Mouse (Mus musculus) gastrocnemius, postnatal 10 days (tissue): Measurements from ENCODE around the gene Padi2. TPM values are rescaled to one million over a fixed set of nuclear protein-coding genes. Genes with fewer than 3 reads are reported as not detected.
A peak's percentile ranks its signal among the peaks of the same experiment; 100 is the strongest.

Experiments used
- DNase-seq: peaks from one replicate; pipeline ENCODE4 v3.0.0; 2021; ENCODE audit warnings: mixed read lengths
- total RNA-seq, 2 experiments: library from RNA; stranded (reverse); gene quantifications; 2 replicates each; pipeline ENCODE4 v1.2.3; 2021

Gene Padi2
- total RNA-seq, 2 experiments from 2014 or later, result 96.8 to 105 TPM

DNA sequence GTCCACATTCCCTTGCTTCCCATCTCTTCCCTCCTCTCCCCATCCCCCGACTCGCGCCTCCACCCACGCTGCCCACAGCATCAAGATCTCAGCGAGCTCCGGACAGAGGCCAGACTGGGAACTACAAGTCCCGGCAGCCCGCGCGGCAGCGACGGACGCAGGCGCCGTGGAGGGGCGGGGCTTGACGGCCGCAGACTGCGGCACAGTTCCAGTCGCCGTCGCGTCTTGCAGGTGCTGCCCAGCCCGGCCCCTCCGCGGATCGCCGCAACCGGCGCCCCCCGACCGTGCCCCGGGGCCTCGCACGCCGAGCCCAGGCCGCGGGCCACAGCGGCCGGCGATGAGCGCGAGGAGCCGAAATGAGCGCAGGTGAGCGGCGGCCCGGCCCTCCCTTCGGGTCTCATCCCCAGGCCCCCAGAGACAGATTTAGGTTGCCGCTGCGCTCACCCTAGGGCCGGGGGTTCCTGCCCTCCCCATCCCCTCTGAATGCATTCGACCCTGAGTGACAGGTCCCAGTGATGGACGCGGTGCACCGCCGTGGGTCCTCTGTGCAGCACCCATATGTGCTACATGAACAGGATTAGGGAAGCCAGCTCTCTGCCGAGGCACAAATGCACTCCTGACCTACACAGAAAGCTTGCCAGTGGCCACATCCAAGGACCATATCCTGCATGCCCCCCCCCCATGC is 80.7 kb downstream of the Padi2 start, which contains the start of gene Atp13a2:
TSS of gene Atp13a2 (plus strand) at position 163 of the 685 bp plus-strand sequence.
- DNase-seq, result peak; percentile 95

DNA sequence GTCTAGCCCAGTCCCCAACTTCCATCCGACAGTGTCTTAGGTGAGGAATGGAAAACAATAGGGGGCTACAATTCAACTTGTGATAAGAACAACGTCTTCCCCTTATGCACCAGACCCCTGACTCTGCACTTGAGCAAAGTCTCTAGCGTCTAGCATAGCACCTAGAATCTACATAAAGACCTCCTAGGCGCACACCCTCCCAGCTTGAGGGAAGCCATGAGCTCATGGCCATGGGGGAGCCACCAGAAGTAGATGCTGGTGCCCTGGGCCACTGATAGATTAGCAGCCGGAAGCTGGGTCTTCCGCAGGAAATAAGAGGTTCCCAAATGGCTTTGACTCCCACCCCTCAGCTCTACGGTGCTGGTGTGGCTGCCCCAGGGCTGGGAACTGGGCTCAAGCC is 81.3 kb downstream of the Padi2 start:
- DNase-seq, result no peak

GRCm38 (mm10) chr4:140988706-140989290 is 82.7 kb downstream of the Padi2 start:
- DNase-seq, result no peak

DNA sequence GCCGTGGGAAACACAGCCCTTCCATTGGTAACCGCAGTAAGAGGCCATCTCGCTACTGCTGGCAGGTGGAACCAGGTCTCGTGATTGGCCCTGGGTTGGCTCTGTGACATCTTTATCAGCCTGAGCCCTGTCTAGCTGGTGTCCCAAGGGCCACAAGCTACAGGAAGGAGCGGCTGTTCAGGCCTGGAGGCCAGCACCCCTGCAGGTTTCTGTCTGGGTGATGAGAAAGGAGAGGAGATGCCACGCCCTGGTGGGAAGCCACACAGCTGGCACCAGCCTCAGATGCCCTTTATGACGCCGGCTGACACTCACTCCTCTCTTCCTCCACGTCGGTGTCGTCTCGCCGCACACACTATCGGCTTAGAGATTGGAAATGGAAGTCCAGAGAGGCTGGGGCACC is 83.3 kb downstream of the Padi2 start:
- DNase-seq, result no peak

DNA sequence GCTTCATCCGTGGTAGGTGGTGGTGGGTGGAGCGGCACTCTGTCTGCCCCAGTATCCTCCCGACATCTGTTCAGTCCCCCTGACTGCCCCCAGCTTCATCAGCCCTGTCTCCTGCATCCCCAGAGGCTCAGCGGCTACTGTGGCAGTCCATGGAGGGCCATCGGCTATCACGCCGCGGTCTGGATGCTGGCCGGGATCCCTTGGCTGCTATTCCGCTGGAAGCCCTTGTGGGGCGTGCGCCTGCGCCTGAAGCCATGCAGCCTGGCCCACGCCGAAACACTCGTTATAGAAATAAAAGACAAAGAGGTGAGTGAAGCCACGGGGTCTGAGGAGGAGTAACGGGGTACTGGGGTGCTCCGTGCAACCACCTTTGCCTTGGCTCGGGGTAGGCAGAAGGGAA is 86.1 kb downstream of the Padi2 start:
- DNase-seq, result no peak

DNA sequence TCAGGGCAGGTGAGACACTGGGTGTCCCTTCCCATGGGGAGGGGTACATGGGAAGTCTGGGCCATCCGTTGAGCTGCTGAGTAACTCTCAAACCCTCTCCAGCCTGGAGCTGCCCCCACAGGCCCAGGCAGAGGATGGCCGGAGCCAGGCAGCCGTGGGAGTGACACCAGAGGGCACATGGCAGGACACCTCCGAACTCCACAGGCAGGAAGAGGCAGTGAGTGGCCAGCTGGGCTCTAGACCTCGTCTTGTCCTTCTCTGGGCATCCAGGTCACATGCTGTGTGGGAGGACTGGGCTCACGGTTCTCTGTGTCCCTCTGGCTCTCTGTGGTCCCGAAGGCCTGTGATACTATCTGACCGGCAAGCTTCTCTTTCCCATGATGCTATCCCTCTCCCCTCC is 87.7 kb downstream of the Padi2 start:
- no peak for DNase-seq

DNA sequence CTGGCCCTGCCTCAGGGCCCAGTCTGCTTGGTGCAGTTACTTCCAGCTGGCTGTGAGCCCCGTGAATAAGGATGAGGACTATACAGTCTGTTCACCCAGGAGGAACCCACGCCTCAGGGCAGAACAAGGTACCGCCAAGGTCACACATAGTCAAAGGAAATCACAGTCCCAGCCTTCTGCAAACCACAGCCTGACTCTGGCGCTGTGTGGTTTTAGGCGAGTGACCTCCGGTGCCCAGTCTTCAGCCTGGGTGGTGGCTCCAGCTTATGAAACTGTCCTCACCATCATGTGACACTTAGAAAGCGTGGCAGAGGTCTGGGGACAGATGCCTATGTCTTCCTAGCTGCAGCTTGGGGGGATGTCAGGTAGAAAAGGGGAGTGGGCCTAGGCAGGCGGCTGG is 89.7 kb downstream of the Padi2 start:
- no peak for DNase-seq

DNA sequence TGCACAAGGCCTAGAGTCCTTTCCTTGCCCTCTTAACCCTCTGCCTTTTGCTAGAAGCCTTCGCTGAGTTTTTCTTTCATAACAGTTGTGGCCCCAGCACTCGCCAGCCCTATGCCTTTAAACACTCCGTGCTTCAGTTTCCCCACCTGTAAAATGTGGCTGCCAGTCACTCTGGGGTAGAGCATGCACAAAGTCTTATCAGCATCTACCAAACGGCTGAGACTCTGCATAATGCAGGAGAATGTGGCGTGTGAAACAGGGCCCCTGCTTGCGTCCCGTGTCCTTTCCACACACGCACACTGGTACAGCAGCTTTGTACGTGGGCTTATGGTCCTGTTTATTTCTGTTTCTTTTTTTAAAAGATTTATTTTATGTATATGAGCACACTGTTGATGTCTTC is 90.7 kb downstream of the Padi2 start:
- no peak for DNase-seq

Other genes starting within 250 kb of the Padi2 start
- 10 to 100 TPM; 50.3 to 53.7 TPM for gene Arhgef10l, start 240.3 kb upstream of the Padi2 start, total RNA-seq
- gene Rcc2, start 205.8 kb upstream of the Padi2 start, total RNA-seq, result 10 to 100 TPM; 23.4 to 30.2 TPM
- not detected for gene Padi6, start 163.7 kb upstream of the Padi2 start, total RNA-seq
- gene Padi4, start 132.1 kb upstream of the Padi2 start, total RNA-seq, result under 1 TPM; 0.35 to 0.90 TPM
- gene Padi3, start 95.7 kb upstream of the Padi2 start, total RNA-seq, result under 1 TPM; 0.65 to 0.75 TPM
- under 1 TPM in 1 of 2 experiments, not detected in 1; 0.09 TPM for gene Padi1, start 60.6 kb upstream of the Padi2 start, total RNA-seq
- 100 to 1,000 TPM; 406 to 464 TPM for gene Sdhb, start 54.9 kb downstream of the Padi2 start, total RNA-seq
- 10 to 100 TPM; 19.1 to 25.9 TPM for gene Atp13a2, start 80.5 kb downstream of the Padi2 start, total RNA-seq
- gene Mfap2, start 104.1 kb downstream of the Padi2 start, total RNA-seq, result 10 to 100 TPM; 79.1 to 88.6 TPM
- gene Crocc, start 154.2 kb downstream of the Padi2 start, total RNA-seq, result 1 to 10 TPM; 3.8 to 9.3 TPM
- 10 to 100 TPM; 27.2 to 31.1 TPM for gene Necap2, start 172.0 kb downstream of the Padi2 start, total RNA-seq
- not detected for gene Spata21, start 182.0 kb downstream of the Padi2 start, total RNA-seq
- gene Szrd1, start 233.4 kb downstream of the Padi2 start, total RNA-seq, result 100 to 1,000 TPM; 173 to 178 TPM
- 10 to 100 TPM; 10.0 to 11.4 TPM for gene Fbxo42, start 241.6 kb downstream of the Padi2 start, total RNA-seq